Mouse (Mus musculus) heart, embryonic 14.5 days (tissue): Measurements from ENCODE around the gene Dennd4a. TPM values are rescaled to one million over a fixed set of nuclear protein-coding genes. Genes with fewer than 3 reads are reported as not detected.

Experiments
- ATAC-seq: fragments of 200-750 bp; cut with Nextera tagmentation; 2 replicates; pipeline ENCODE4 v1.8.0; 2017; ENCODE audit warnings: low read depth, moderate TSS enrichment; ENCODE audit not compliant: insufficient number of reproducible peaks, insufficient read depth, low FRiP score
- H3K27ac ChIP-seq, 2 experiments: fragments of 200-500 bp in 1 of 2; fragments of 300-500 bp in 1 of 2; sonication (generic) in 1 of 2; replicated peaks in 1 of 2; 2 replicates each; pipeline ENCODE4 v1.5.1; 2012 to 2014; ENCODE audit warnings: low read depth in 2 of 2, low read length in 2 of 2, control low read depth in 1 of 2, mild to moderate bottlenecking in 1 of 2, mixed read lengths in 1 of 2; ENCODE audit not compliant: control insufficient read depth in 1 of 2, insufficient read depth in 1 of 2
- H3K27me3 ChIP-seq: fragments of 300-500 bp; sonication (generic); 2 replicates; pipeline ENCODE4 v1.6.1; 2014; ENCODE audit warnings: mild to moderate bottlenecking, low read length, control low read depth; ENCODE audit not compliant: control insufficient read depth, insufficient read depth
- H3K36me3 ChIP-seq: fragments of 300-500 bp; sonication (generic); 2 replicates; pipeline ENCODE4 v1.6.1; 2014; ENCODE audit warnings: mild to moderate bottlenecking, control low read depth, low read length, mixed read lengths; ENCODE audit not compliant: control insufficient read depth, insufficient read depth
- H3K4me1 ChIP-seq, 2 experiments: fragments of 200-500 bp in 1 of 2; fragments of 300-500 bp in 1 of 2; sonication (generic) in 1 of 2; 2 replicates each; pipeline ENCODE4 v1.6.1; 2012 to 2014; ENCODE audit warnings: low read length in 2 of 2, control low read depth in 1 of 2, mixed read lengths in 1 of 2; ENCODE audit not compliant: control insufficient read depth in 2 of 2, insufficient read depth in 2 of 2
- H3K4me2 ChIP-seq: fragments of 300-500 bp; sonication (generic); 2 replicates; pipeline ENCODE4 v1.6.1; 2014; ENCODE audit warnings: mild to moderate bottlenecking, low read length
- H3K4me3 ChIP-seq, 2 experiments: fragments of 200-500 bp in 1 of 2; fragments of 300-500 bp in 1 of 2; sonication (generic) in 1 of 2; 2 replicates each; pipeline ENCODE4 v1.5.1; 2012 to 2014; ENCODE audit warnings: low read length in 2 of 2, mild to moderate bottlenecking in 2 of 2, control low read depth in 1 of 2, low read depth in 1 of 2, moderate library complexity in 1 of 2; ENCODE audit not compliant: control insufficient read depth in 1 of 2, insufficient read depth in 1 of 2
- H3K9ac ChIP-seq: fragments of 300-500 bp; sonication (generic); 2 replicates; pipeline ENCODE4 v1.6.1; 2014; ENCODE audit warnings: mild to moderate bottlenecking, low read length
- H3K9me3 ChIP-seq: fragments of 300-500 bp; sonication (generic); 2 replicates; pipeline ENCODE4 v1.6.1; 2016; ENCODE audit warnings: low read length, control low read depth; ENCODE audit not compliant: control insufficient read depth
- WGBS: fragments of 180-500 bp; shearing (Covaris S2); extraction: QIAGEN DNeasy Blood & Tissue Kit; methylation state at CpG from one replicate; pipeline ENCODE4 v1.1.7; 2014; 5-methylcytosine and 5-hydroxymethylcytosine counted together
- polyA plus RNA-seq: library from polyadenylated mRNA; unstranded; fragments of >200 nt; fragmentation: Nextera tagmentation; extraction: Ambion mirVana; gene quantifications from 2 replicates; pipeline ENCODE4 v1.2.1, GENCODE M21; 2014

The Dennd4a gene
- polyA plus RNA-seq, 1 experiment from 2014 or later: 6.0 TPM

DNA sequence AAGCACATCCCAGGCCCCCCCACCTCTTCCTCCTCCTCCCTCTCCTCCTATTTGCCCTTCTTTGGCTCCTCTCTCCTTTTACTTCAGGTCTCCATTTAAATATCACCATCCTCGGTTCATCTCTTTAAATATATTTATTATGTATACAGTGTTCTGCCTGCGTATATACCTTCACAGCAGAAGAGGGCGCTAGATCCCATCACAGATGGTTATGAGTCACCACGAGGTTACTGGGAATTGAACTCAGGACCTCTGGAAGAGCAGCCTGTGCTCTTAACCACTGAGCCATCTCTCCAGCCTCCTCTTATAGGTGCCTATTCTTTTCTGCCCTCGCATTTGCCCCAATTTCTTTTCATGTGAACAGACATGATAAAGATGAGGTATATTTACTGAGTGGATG lies 126.4 kb downstream of the Dennd4a start:
- Histone ChIP-seq H3K4me3 (no peak overlapping the region), H3K4me1 (peaks cover 27 to 43% of the 10 kb centered on the region in 2 experiments), H3K9ac (no peak overlapping the region), H3K36me3 (no peaks in the 10 kb centered on the region), H3K4me2 (no peak overlapping the region), H3K27ac (no peak overlapping the region), H3K27me3 (no peaks in the 10 kb centered on the region), H3K9me3 (no peaks in the 10 kb centered on the region)
- ATAC-seq: no peak
- WGBS: 64% methylated on average over 5 of the region's 5 CpGs

DNA sequence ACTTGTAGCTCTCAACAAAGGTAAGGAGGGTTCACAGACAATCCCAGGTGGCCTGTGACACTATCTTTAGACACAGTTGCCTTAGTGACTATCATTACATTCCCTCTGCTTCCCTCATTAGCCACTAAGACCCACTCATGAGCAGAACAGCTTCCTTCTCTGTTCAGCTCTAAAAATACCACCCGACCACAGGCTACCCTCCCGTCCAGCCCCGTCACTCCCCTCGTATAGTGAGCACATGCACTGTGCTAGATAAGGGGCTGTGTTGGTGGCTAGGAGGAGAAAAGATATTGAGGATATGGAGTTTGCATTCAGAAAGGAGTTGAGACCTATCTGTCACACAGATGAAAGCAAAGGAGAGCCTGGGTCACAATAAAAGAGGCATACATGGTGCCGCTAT lies 127.4 kb downstream of the Dennd4a start:
- H3K9me3 ChIP-seq: no peaks in the 10 kb centered on the region
- no peak overlapping the region for H3K27ac ChIP-seq
- H3K36me3 ChIP-seq: no peaks in the 10 kb centered on the region
- no peak overlapping the region for H3K4me3 ChIP-seq
- H3K4me1 ChIP-seq: peaks cover 23 to 35% of the 10 kb centered on the region in 2 experiments
- ATAC-seq: no peak
- H3K27me3 ChIP-seq: no peaks in the 10 kb centered on the region
- no peak overlapping the region for H3K4me2 ChIP-seq
- WGBS: 24% methylated on average over 5 of the region's 5 CpGs
- H3K9ac ChIP-seq: no peak overlapping the region

DNA sequence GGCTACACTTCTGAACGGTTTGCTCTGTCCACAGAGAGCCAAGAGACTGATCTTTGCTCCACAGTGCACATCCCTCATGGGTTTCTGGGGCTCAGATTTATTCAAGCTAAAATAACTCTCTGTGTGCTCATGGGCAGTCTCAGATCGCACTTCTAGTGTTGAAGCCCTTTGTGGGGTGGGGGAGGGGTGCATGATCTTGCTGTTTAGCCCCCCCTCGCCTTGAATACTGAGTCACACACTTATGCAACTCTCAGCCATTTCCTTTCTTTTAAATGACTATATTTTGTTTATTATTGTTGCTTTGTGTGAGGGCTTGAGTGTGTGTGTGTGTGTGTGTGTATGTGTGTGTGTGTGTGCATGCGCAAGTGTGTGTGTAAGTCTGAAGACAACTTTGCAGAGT lies 128.1 kb downstream of the Dennd4a start:
- no peak for ATAC-seq
- Histone ChIP-seq H3K27ac (no peak overlapping the region), H3K4me2 (no peak overlapping the region), H3K9me3 (no peaks in the 10 kb centered on the region), H3K4me1 (peaks cover 24 to 27% of the 10 kb centered on the region in 2 experiments), H3K9ac (no peak overlapping the region), H3K27me3 (no peaks in the 10 kb centered on the region), H3K4me3 (no peak overlapping the region), H3K36me3 (no peaks in the 10 kb centered on the region)
- 39% methylated on average over 4 of the region's 4 CpGs for WGBS

DNA sequence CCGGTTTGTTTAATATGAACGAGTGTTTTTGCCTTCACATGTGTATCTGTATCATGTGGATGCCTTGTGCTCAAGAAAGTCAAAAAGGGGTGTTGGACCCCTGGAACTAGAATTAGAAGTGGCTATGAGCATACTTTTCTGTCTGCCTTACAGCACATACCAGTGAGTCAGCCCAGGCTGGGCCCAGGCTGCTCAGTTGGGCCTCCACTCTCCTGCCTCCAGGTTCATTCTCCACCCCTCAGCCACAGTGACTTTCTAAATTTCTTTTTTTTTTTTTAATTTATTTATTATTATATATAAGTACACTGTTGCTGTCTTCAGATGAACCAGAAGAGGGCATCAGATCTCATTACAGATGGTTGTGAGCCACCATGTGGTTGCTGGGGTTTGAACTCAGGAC lies 128.7 kb downstream of the Dennd4a start:
- no peak overlapping the region for H3K4me2 ChIP-seq
- no peak for ATAC-seq
- no peak overlapping the region for H3K4me3 ChIP-seq
- WGBS: 83% methylated on average over 2 of the region's 2 CpGs
- H3K27me3 ChIP-seq: no peaks in the 10 kb centered on the region
- no peaks in the 10 kb centered on the region for H3K9me3 ChIP-seq
- no peaks in the 10 kb centered on the region for H3K36me3 ChIP-seq
- H3K9ac ChIP-seq: no peak overlapping the region
- H3K27ac ChIP-seq: no peak overlapping the region
- H3K4me1 ChIP-seq: peaks cover 19 to 22% of the 10 kb centered on the region in 2 experiments

DNA sequence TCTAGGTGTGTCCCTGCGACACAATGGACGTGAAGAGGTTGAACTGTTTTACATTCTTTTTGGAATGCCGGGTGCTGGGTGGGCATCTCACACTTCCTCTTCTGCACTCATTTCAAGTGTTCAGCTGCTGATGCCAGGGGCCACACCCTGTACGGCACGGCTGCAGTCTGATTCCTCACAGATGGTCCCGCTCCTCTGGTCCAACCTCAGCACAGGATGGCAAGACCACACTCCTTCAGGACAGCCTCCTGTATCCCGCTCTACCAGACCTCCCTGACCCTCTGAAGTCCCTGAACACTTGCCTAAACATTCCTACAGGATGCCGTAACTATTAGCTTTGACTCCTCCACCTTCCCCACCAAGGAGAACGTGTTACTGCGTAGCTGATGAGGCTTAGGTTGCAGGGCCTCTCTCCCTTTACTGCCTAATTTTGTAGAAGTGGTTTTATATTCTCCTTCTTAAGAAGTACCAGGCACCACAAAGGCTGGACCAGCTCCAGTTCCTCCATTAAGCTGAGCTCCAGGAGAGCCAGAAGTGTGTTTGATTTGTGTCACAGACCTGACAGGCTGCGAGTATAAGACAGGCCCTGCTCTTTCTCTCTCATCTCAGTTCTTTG lies 129.7 kb downstream of the Dennd4a start:
- WGBS: 54% methylated on average over 11 of the region's 11 CpGs
- H3K4me1 ChIP-seq: peaks cover 18 to 20% of the 10 kb centered on the region in 2 experiments
- no peak overlapping the region for H3K4me2 ChIP-seq
- no peak overlapping the region for H3K4me3 ChIP-seq
- H3K9ac ChIP-seq: no peak overlapping the region
- peak overlapping the region in 1 of 2 experiments; percentile 41; a peak in 3 of 4 replicates for H3K27ac ChIP-seq
- no peaks in the 10 kb centered on the region for H3K9me3 ChIP-seq
- H3K27me3 ChIP-seq: 0 out of 2 replicates have a peak, but pooled peaks cover 3% of the 10 kb centered on the region
- ATAC-seq: no peak
- H3K36me3 ChIP-seq: no peaks in the 10 kb centered on the region

DNA sequence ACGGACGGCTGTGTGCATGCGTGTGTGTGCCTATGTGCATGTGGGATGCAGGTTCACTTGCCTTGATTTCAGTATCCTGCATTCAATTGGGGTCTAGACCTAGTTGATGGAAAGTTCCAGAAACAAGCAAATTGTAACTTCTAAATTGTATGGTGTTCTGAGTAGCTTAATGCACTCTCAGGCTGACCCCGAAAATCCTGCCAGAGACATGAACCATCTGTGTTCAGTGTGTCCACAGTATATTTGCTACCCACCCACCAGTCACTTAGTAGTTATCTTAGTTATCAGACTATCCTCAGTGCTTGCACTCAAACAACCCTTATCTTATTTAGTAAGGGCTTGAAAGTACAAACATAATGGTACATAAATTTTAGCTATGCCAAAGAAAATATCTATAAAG lies 130.5 kb downstream of the Dennd4a start:
- Histone ChIP-seq H3K4me2 (no peak overlapping the region), H3K9me3 (no peaks in the 10 kb centered on the region), H3K4me1 (peaks cover 16 to 18% of the 10 kb centered on the region in 2 experiments), H3K36me3 (no peaks in the 10 kb centered on the region), H3K27me3 (0 out of 2 replicates have a peak, but pooled peaks cover 3% of the 10 kb centered on the region), H3K9ac (no peak overlapping the region), H3K27ac (peak overlapping the region in 1 of 2 experiments; percentile 20; a peak in 1 of 4 replicates), H3K4me3 (no peak overlapping the region)
- WGBS: 82% methylated on average over 4 of the region's 4 CpGs
- ATAC-seq: no peak

DNA sequence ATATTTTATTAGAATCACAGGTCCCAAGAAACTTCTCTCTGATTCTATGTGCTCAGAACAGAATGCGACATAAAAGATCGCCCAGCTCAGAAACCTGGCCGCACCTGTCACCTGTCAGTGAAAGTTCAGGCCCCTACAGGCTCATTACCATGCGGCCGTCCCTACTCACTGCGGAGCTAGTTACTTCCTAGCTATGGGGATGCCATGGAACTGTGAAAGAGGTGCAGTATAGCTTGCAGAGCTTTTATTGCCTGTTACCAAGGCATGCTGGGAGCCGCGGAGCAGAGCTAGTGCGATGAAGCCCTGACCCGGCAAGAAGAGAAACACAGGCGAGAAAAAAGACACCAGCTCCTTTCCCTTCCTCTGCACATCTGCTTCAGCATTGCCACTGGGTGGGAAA lies 132.9 kb downstream of the Dennd4a start:
- Histone ChIP-seq H3K27me3 (0 out of 2 replicates have a peak, but pooled peaks cover 3% of the 10 kb centered on the region), H3K4me3 (no peak overlapping the region), H3K4me2 (no peak overlapping the region), H3K36me3 (no peaks in the 10 kb centered on the region), H3K9ac (no peak overlapping the region), H3K4me1 (peaks cover 9 to 14% of the 10 kb centered on the region in 2 experiments), H3K27ac (no peak overlapping the region), H3K9me3 (no peaks in the 10 kb centered on the region)
- no peak for ATAC-seq
- WGBS: 28% methylated on average over 11 of the region's 11 CpGs
